Mouse (Mus musculus): ENCODE measurements at regions not wholly inside any gene's neighbourhood (a gene's known extent, or its start where the extent isn't known, plus 50 kb on each side); places are given as distances from the start of the nearest gene placed in this dataset.
"Not testable (repeated sequence)": the region's sequence is repeated elsewhere in the genome, so short reads cannot be mapped to it uniquely, and the experiment has no call there.

DNA sequence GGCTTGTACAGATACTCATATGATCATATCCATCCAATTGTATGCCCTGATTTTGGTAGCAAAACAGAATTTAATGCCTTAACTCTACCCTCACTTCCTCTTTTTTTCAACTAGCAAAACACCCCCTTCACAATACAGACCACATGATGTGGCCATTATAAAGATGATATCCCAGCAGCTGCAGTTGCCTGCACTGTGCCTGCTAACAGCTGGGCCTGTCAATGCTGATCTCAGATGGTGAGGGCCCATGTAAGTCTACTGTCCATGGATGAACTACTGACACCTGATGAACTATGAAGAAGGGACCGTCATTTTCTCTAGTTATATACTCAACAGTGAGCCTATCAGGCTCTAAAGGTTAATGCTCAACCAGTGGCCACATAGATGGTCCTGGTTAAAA is 191.8 kb upstream of the Fmr1 start:
- no peak for DNase-seq (ENCODE audit: low read depth, low spot score)

DNA sequence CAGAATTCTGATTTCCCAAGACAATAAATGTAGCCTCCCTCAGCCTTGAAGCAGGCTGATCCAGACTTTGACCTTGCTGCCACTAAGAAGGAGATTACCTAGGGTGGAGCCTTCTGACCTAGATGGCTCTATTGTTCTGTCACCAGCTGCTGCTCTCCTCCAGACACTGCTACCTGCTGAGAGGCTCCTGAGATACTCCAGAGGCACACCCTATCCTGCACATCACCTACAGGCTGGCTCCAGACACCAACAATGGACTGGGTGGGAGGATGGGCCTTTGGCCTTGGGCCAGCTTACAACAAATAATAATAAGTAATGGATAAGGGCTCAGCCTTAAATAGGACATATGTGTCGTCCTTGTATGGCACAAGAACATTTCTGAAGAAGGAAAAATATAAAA is 186.3 kb upstream of the Fmr1 start:
- DNase-seq (ENCODE audit: low read depth, low spot score), result not testable (repeated sequence)

DNA sequence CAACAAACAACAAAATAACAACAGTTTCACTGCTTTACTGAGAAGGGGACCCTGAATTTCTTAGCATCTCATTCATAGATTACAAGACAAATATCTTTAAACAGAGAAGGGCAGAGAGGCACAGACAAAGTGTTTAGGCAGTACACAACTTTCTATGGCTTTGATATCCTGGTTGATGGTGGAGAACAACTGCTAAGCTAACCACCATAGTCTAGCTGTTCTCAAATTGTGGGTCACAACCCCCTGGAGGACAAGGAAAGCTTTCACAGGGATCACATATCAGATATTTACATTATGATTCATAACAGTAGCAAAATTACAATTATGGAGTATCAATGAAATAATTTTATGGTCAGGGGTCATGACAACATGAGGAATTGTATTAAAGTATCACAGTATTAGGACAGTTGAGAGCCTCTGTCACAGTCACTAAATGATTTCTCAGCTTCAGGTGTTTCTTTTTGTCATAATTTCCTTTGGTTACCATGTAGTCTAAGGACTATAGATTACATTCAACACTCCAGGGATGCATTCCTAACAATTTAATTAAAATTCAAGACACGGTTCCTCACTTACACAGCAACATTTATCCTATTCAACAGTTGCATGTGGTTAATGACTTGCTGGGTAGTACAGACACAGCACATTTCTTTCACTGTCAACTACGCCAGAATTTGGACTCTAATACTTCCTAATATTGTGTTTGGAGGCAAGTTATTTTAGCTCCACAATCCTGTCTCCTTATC is 183.8 kb upstream of the Fmr1 start:
- DNase-seq (ENCODE audit: low read depth, low spot score), result peak; percentile 35

DNA sequence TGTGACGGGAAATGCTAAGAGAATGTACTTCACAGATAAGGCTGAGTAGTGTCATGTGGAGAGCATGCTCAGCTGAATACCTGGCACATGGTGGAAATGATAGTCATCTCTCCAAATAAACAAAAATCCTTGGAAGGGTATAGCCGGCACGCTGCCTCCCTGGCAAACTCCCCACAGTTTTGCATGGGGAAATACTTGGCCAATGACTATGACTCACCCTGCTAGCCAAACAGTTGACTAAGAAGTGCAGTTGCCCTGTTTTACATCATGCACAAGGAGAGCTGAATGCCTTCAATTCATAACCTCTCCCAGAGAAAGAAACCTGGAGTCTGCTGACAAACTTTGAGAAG is 183.2 kb upstream of the Fmr1 start:
- DNase-seq (ENCODE audit: low read depth, low spot score), result peak; percentile 94

DNA sequence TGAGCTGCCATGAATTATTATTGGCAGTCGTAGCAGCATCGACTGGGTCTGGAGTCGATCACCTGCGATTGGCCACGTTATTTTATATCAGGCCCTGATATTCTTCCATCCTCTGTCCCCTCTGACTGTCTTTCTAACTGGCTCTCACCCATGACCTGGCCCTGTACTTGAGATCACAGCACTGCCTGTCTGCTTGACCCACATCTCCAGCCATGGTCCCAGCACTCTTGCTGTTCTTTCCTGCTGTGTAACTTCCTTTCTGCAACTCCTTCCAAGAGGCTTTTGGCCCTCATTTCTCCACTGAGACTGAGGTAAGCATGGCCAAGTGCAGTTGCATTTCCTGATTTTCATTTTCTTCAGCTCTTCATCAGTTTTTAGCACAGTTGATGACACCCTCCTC is 182.6 kb upstream of the Fmr1 start:
- DNase-seq (ENCODE audit: low read depth, low spot score), result peak; percentile 50

DNA sequence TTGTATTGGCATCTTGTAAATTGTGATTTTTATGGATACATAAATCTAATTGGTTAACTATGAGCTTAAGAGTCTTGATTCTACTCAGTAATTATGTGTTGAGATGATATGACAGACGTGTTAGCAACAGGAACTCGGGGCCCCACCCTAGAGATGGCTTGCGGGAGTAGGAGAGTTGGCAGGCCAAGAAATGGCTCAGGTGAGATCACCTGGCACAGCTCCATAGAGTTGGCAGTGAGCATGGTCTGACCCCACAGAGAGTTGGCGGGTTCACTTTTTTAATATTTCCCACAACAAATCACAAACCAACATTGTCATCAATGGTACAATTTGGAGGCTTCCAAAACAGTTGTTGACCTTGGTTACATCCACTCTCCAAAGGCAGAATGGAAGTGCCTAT is 180.5 kb upstream of the Fmr1 start:
- no peak for DNase-seq (ENCODE audit: low read depth, low spot score)

- DNase-seq (ENCODE audit: low read depth, low spot score), result no peak
These were observed 175.4 kb upstream of the Fmr1 start for GRCm38 (mm10) chrX:68502938-68503337.

- DNase-seq (ENCODE audit: low read depth, low spot score), result peak; percentile 30
These were observed 170.7 kb upstream of the Fmr1 start for GRCm38 (mm10) chrX:68507664-68508063.

DNA sequence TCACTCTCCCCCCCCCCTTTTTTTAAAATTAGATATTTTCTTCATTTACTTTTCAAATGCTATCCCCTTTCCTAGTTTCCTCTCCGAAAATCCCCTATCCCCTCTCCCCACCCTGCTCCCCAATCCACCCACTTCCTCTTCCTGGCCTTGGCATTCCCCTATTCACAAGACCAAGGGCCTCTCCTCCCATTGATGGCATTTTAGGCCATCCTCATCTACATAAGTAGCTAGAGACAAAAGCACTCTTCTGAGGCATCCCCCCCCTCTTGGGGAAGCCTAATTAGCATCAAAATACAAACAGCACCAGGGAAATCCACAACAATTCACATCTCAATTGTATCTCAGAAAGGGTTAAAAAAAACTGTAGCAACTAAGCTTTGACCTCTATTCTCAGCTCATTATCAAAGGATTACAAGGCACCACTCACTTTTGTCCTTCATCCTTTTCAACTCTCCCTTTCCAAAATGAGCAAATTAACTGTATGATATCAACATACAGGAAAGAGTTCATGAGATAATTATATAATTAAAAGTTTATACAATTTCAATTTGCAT is 166.1 kb upstream of the Fmr1 start:
- no peak for DNase-seq (ENCODE audit: low read depth, low spot score)

- peak; percentile 71 for DNase-seq (ENCODE audit: low read depth, low spot score)
These were observed 131.8 kb upstream of the Fmr1 start for GRCm38 (mm10) chrX:68546561-68546960.

- no peak for DNase-seq (ENCODE audit: low read depth, low spot score)
These were observed 124.3 kb upstream of the Fmr1 start for GRCm38 (mm10) chrX:68554031-68554430.

DNA sequence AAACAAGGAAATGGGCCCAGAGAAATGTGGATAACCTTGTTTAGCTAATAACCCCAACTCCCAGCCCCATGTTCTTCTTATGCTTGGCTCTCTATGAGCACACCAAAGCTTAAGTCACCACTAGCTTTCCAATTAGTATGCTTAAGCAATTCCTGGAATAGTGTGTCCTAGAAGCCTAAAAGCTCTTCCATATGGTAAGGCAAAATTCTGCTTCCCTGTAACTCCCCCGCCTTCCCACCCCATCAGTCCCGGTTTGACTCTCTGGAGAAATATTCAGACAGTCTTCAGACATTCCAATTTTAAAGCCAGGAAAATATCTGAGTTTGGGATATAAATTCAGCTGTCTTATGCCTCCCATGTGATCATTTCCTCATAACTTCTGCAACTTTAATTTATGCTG is 120.6 kb upstream of the Fmr1 start:
- DNase-seq (ENCODE audit: low read depth, low spot score), result no peak

GRCm38 (mm10) chrX:68585246-68585645 is 93.1 kb upstream of the Fmr1 start:
- DNase-seq (ENCODE audit: low read depth, low spot score), result peak; percentile 84

DNA sequence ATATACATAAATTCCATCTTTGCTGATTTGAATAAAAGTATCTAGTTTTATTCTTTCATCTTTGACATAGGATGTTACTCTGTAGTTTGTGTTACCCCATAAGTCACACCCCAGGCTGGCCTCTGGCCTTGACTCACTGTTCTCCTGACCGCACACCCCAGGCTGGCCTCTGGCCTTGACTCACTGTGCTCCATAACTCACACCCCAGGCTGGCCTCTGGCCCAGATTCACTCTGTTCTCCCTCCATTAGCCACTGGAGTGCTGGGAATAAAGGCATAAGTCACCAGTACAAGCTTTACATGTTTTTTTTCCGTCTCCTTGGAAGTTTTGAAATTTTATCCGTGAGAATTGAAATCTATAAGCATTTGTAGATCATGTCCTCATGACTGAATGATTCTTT is 56.2 kb upstream of the Fmr1 start:
- DNase-seq (ENCODE audit: low read depth, low spot score), result peak; percentile 79
